Mouse (Mus musculus): Measurements from ENCODE around the gene Pdlim3.
"Not testable (repeated sequence)": the region's sequence is repeated elsewhere in the genome, so short reads cannot be mapped to it uniquely, and the experiment has no call there.

The Pdlim3 gene

GRCm38 (mm10) chr8:45885202-45885685, at the start of gene Pdlim3:
Pdlim3 (plus strand) TSS chr8:45885461.
- no peak for DNase-seq

- no peak for DNase-seq
These were observed 42.0 kb upstream of the Pdlim3 start for GRCm38 (mm10) chr8:45843306-45843705.

GRCm38 (mm10) chr8:45844097-45844885, 41.0 kb upstream of the Pdlim3 start:
- peak; percentile 22 for DNase-seq

DNA sequence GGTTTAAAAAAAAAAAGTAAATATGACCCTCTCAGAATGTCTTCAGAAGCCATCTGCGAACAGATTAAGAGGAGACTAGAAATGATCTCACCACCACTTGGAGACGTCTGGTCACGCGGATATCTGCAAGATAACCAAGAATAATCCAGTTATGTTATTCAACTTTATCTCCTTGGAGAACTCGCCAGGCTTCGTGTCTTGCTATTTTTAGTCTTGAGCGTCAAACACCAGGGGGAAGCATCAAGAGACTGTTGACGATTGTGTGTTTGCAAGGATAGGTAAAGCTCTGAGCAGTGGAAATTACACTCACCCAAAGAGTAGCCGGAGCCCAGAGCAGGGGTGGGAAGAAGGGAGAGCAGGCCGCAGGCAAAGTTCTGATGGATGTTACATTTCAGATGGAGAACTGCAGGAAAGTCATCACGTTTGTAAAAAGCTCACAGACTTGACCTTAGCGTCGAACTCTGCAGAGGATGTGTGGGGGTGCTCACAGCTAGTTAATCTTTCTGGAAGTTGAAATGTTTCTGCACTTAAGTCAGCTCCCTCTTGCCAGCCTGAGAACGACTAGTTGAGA, 40.3 kb upstream of the Pdlim3 start:
- no peak for DNase-seq

DNA sequence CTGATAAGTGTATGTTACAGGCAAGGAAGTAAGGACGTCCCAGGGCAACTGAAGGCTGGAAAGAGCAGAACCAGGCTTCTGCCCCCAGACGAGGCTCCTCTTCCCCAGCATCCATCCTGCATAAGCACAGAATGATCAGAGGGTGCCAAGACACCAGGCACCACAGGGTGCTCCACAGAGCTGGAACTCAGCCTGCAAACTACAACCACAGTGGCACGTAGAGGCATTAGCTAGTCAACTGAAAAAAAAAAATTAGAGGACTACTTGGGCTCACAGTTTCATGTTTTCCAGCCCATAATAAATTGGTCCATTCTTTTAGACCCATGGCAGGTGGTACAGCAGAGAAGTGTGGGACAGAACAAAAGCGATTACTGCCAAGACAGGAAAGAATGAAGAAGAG, 39.4 kb upstream of the Pdlim3 start:
- DNase-seq: no peak

DNA sequence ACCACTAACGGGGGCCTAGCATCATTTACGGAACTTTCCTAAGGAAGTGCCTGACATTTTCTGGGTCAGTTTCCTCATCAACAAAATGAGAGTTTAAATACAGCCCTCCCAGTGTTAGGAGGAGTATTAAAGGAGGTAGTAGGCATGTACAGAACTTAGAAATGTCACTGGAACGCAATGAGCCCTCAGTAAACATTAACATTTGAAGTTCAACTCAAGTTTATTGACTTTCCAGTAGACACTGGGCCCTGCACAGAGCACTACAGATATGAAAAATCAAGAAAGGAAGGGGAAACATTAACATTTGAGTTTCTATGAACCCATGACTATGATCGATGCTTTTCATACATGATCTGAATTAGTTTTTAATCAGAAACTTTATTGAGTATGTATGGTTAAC, 30.1 kb upstream of the Pdlim3 start:
- DNase-seq: no peak

- DNase-seq: no peak
These were observed 27.5 kb upstream of the Pdlim3 start for GRCm38 (mm10) chr8:45857734-45858133.

DNA sequence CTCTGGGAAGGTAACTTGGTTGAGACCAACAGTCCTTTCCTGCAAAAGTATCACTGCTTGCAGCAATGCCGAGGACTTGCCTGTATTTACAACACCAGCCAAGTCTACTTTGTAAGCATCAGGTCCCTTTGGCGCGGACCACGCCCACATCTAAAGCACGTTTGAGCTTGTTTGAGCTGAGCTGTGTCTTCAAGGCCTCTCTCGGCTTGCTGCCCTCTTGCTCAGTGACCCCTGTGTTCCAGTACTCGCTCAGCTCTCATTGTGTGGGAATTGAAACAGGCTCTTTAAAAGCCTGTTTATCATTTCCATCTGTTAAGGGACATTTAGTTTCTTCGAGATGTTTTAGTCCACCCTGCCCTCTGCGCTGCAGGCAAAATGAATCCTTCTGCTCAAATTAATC, 26.9 kb upstream of the Pdlim3 start:
- DNase-seq: no peak

- DNase-seq: not testable (repeated sequence)
These were observed 13.7 kb upstream of the Pdlim3 start for GRCm38 (mm10) chr8:45871587-45871986.

DNA sequence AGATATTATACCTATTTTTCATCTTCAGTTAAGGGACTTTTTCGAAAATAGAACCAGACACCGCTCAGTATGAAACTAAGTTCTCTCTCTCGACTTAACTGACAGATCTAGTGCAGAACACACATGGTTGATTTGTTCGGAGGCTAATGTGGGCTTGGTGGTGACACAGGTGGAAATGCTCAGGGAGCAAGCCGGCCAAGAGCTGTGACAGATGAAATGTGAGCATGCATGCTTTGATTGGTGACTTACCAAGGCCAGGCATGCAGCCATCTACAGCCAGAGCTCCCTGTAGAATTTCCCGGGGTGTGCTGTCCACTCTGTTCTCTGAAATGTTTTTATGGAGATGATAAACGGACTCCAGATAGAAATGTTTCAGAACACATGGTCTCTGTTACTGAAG, 13.2 kb upstream of the Pdlim3 start:
- DNase-seq: no peak

- DNase-seq: peak; percentile 6
These were observed 10.2 kb upstream of the Pdlim3 start for GRCm38 (mm10) chr8:45874945-45875626.

DNA sequence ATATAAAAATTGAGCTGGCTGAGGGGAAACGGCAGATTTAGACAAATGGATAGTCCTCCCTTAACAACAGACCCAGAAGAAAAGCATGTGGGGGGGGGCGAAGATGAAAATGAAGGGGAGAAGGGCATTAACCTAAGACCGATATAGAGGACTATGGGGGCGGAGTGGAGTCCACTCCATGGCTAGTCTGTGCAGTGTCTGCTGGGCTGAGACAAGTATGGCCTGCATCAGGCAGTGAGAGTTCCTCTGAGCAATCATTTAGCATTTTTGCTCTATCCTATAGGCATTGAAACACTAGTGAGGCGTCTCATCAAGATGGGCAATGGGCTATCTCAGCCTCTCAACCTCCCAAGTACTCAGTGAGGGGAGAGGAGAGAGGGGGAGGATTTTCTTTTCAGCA, 8.9 kb upstream of the Pdlim3 start:
- no peak for DNase-seq

DNA sequence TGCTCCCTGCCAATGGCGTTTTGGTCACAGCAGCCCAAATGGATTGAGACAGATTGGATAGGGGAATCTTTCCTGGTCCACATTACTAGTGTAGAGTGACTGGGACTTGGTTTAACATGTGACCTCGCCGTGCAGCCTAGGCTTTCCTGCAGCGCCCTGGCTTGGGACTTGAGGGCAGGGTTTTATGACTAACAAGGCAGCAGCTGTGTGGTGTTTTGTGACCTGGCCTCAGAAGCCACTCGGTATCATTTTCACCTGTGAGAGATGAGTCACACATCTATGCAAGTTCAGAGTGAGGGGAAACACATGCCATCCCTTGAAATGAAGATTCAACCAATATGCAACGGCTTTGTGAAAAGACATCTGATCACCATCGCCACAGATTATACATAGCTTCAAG, 7.6 kb upstream of the Pdlim3 start:
- DNase-seq: no peak

DNA sequence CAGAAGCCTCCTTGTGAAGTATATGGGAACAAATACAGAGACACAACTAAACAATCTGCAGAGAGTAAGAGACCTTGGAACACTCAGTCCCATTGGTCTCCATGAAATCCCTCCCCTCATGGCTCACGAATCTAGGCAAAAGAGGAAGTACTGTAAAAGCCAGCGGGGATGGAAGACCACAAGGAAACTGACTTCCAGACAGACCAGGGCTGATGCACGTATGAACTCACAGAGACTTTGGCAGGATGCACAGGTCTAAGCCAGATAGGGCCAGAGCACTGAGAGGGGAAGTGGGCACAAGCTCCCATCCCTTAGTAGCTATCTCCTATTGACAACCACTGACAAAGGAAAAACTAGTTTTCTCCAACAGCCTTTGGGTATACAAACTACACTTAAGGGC, 4.8 kb upstream of the Pdlim3 start:
- DNase-seq: no peak

GRCm38 (mm10) chr8:45881726-45882125, 3.5 kb upstream of the Pdlim3 start:
- no peak for DNase-seq

DNA sequence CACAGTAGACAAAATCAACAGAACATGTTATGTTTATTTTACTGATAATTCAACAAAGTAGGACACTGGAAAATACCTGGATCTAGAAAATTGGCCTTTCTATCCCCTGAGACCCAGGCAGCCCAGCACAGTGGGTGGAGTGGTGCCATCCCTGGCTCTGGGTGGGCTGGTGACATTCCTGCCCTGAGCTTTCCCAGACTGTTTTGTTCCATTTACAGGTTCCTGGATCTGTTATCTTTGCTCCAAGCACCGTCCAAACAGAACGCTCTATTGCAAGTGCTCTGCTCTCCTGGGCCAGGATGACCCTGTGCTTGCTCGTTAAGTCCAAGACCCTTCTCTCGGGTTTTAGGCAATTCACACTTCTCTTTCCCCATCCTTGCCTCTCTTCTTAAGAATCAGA, 1.5 kb upstream of the Pdlim3 start:
- DNase-seq: no peak

GRCm38 (mm10) chr8:45884552-45884951, 709 bp upstream of the Pdlim3 start:
- no peak for DNase-seq

GRCm38 (mm10) chr8:45885775-45886174, 514 bp downstream of the Pdlim3 start:
- DNase-seq: no peak

- DNase-seq: no peak
These were observed 4.5 kb downstream of the Pdlim3 start for GRCm38 (mm10) chr8:45889737-45890136.

- no peak for DNase-seq
These were observed 11.3 kb downstream of the Pdlim3 start for GRCm38 (mm10) chr8:45896590-45896989.

DNA sequence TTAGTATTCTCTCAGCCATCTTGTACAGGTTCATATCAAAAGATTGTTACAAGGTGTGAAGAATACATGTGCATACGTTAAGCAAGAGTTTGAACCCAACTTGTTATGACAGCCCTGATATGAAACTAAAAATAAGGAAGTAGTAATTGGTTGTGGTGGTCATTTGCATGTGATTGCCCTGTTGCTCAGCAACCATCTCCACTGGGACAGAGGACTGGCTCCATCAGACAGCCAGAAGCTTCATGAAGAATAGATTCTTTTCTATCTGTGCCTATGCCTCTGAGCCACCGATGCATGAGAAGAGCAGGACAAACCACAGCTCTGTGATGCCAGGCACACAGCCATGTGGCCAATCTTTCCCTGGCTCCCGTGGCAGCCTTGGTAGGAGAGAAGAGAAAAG, 14.5 kb downstream of the Pdlim3 start:
- no peak for DNase-seq

GRCm38 (mm10) chr8:45901626-45902025, 16.4 kb downstream of the Pdlim3 start:
- DNase-seq: no peak

- DNase-seq: no peak
These were observed 18.4 kb downstream of the Pdlim3 start for GRCm38 (mm10) chr8:45903659-45904058.
